Mouse (Mus musculus) right cerebral cortex, postnatal 36 days (tissue): ENCODE measurements at regions not wholly inside any gene's neighbourhood (a gene's known extent, or its start where the extent isn't known, plus 50 kb on each side); places are given as distances from the start of the nearest gene placed in this dataset.

Experiments
- DNase-seq, 2 experiments: peaks; one replicate each; pipeline ENCODE4 v3.0.0; 2022; ENCODE audit warnings: low spot score in 2 of 2, mixed read lengths in 1 of 2

- DNase-seq, result no peak
Observed at GRCm38 (mm10) chr15:11573496-11573895, 174.0 kb upstream of the Tars start.

- no peak for DNase-seq
Observed at GRCm38 (mm10) chr15:11572063-11572462, 172.6 kb upstream of the Tars start.

GRCm38 (mm10) chr15:11565503-11566031, 166.1 kb upstream of the Tars start:
- no peak for DNase-seq

GRCm38 (mm10) chr15:11552568-11552967, 153.1 kb upstream of the Tars start:
- DNase-seq, result no peak

- no peak for DNase-seq
Observed at GRCm38 (mm10) chr15:11552110-11552509, 152.6 kb upstream of the Tars start.

GRCm38 (mm10) chr15:11539485-11539884, 140.0 kb upstream of the Tars start:
- DNase-seq, result no peak

GRCm38 (mm10) chr15:11536076-11536620, 136.7 kb upstream of the Tars start:
- DNase-seq, result no peak

- DNase-seq, result no peak
Observed at GRCm38 (mm10) chr15:11534404-11535251, 135.2 kb upstream of the Tars start.

- DNase-seq, result no peak
Observed at GRCm38 (mm10) chr15:11533616-11534015, 134.2 kb upstream of the Tars start.

- no peak for DNase-seq
Observed at GRCm38 (mm10) chr15:11533002-11533610, 133.6 kb upstream of the Tars start.

- DNase-seq, result no peak
Observed at GRCm38 (mm10) chr15:11532536-11532935, 133.1 kb upstream of the Tars start.

- DNase-seq, result no peak
Observed at GRCm38 (mm10) chr15:11529819-11530810, 130.7 kb upstream of the Tars start.

GRCm38 (mm10) chr15:11524337-11525106, 125.1 kb upstream of the Tars start:
- DNase-seq, result no peak

- DNase-seq, result no peak
Observed at GRCm38 (mm10) chr15:11518565-11518964, 119.1 kb upstream of the Tars start.

GRCm38 (mm10) chr15:11517892-11518291, 118.4 kb upstream of the Tars start:
- no peak for DNase-seq

- no peak for DNase-seq
Observed at GRCm38 (mm10) chr15:11505076-11505639, 105.7 kb upstream of the Tars start.

- no peak for DNase-seq
Observed at GRCm38 (mm10) chr15:11496436-11496835, 97.0 kb upstream of the Tars start.

- DNase-seq, result no peak
Observed at GRCm38 (mm10) chr15:11489116-11489515, 89.7 kb upstream of the Tars start.

- no peak for DNase-seq
Observed at GRCm38 (mm10) chr15:11487268-11487783, 87.9 kb upstream of the Tars start.

- DNase-seq, result no peak
Observed at GRCm38 (mm10) chr15:11483916-11484315, 84.5 kb upstream of the Tars start.
